Mouse (Mus musculus) left cerebral cortex, postnatal 14 days (tissue): Measurements from ENCODE around the gene Dnajb12. TPM values are rescaled to one million over a fixed set of nuclear protein-coding genes. Genes with fewer than 3 reads are reported as not detected.
"Not testable (repeated sequence)": the region's sequence is repeated elsewhere in the genome, so short reads cannot be mapped to it uniquely, and the experiment has no call there.

Experiments used
- DNase-seq, 2 experiments: peaks; one replicate each; pipeline ENCODE4 v3.0.0; 2021 to 2022; ENCODE audit warnings: low spot score in 2 of 2, mixed read lengths in 1 of 2
- intact Hi-C: fragments of 180-260 bp; cut with DNase I; formaldehyde crosslinking; loops from one replicate; pipeline ENCODE4 v1.15.1; 2025
- total RNA-seq, 2 experiments: library from RNA; stranded (reverse); gene quantifications; 2 replicates each; pipeline ENCODE4 v1.2.3; 2021

Gene Dnajb12
- total RNA-seq, 2 experiments from 2014 or later, result 46.3 to 50.6 TPM

DNA sequence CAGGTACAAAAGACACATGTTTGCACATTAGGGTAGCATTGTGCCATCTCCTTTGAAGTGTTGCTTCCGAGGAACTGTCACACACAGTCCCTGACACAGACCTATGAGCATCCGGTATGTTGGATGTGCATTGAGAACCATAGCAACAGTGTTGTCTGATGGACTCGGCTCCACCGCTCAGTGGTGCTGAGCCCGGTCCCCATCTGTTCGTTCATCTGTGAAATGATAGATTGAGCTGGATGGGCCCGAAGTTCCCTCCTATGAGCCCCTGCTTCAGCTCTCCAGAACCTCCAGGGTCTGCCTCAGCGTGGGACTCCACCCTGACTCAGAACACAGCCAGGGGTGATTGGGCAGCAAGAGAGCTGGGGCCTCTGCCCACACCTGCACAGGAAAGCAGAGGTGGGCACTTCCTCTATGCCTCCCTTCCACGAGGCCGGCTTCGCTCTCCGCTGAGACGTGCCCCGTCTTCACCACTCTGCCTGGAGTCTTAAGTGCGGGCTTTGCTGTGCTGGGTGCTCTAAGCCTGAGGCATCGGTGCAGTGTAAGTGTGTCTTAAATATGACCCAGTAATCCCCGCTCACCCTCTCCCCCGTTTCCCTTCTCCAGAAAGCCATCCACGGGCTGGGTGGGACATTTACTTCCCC is 15.0 kb upstream of the Dnajb12 start:
- intact Hi-C loops, result loop anchor here (5.0 to 10.0 kb wide), 2 partner anchors 372 to 470 kb away; partner anchors contain the start of gene Gm10273
- peak; percentile 33 to 48 for DNase-seq

DNA sequence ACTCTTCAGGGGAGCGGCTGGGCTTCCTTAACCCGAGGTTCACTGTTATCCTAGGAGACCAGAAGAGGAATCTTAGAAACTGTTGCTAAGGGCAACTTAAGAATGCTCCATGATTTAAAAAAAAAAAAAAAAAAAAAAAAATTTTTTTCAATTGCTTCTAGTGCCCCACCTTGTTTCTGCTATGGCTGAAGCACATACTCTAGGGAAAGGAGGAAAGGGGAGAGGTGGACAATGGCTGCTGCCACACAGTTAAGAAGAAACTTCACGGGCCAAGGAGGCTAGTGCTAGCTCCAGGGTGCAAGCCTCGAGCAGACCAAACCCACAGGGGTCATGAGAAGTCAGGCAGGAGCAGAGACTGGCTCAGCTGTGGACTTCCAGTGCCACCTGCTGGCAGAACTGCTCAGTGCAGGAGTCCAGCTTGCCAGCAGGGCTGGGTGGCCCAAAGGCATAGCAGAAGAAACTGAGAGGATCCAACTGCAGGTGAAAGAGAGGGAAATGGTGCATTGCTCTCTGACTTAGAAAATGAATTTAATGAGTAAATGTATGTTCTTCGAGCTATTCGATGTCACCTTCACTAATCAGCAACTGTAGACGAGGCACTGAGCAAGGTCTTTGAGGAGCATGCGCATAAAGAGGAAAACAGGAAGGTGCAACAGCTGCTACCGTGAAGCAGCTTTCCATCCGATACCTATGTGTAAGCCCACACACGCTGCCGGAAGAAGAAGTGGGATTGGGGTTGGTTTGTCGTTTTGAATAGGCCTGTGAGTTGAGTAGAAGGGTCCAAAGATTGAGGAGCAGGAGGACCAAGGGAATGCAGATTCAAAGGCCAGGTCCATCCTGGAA is 14.3 kb upstream of the Dnajb12 start:
- peak; percentile 87 to 92 for DNase-seq
- intact Hi-C loops, result loop anchor here (5.0 to 10.0 kb wide), 3 partner anchors 373 to 568 kb away; partner anchors contain the start of gene Gm10273

DNA sequence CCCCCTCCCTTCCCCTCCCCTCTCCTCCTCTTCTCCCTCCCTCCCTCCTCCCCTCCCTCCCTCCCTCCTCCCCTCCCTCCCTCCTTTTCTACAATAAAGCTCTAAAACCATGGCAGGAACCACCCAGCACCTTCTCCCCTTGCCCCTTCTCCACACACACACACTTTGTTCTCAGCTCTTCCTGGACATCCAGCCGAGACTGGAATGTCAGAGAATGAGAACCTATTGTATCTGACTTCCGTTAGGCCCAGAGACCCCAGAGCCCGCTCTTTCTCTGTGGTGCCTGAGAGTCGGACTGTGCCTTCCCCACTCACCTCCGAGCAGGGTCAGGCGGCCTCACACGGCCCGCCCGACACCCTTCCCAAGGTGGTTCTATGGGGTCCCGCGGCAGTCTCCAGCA is 11.1 kb upstream of the Dnajb12 start:
- intact Hi-C loops, result loop anchor here (5.0 to 10.0 kb wide), 2 partner anchors 473 to 571 kb away; partner anchors contain the start of gene Gm10273
- no peak for DNase-seq

DNA sequence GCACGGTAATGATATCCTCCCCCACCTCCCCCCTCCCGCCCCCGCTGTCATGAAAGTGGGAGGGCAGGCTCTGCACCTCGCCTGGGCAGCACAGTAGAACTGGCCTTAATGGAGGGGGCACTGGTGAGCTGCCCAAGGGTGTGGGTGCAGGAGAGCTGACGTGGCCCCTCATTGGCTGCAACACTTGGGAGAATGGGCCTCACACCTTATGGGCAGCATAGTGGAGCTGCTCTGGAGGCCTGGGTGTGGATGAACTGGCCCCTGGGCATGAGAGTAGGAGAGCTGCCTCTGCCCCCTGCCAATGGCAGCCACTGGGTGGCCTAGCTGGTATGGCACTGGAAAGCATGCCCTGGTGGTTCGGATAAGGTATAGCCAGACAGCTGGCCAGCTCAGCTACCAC is 9.3 kb upstream of the Dnajb12 start:
- DNase-seq, result no peak
- intact Hi-C loops, result no loop called here

- DNase-seq, intact Hi-C loops: not testable (repeated sequence)
Observed at GRCm38 (mm10) chr10:59872651-59873050, 6.7 kb upstream of the Dnajb12 start.

GRCm38 (mm10) chr10:59873206-59873605 is 6.2 kb upstream of the Dnajb12 start:
- no peak for DNase-seq
- intact Hi-C loops, result no loop called here

- intact Hi-C loops, result no loop called here
- DNase-seq, result no peak
Observed at GRCm38 (mm10) chr10:59873613-59874012, 5.7 kb upstream of the Dnajb12 start.

DNA sequence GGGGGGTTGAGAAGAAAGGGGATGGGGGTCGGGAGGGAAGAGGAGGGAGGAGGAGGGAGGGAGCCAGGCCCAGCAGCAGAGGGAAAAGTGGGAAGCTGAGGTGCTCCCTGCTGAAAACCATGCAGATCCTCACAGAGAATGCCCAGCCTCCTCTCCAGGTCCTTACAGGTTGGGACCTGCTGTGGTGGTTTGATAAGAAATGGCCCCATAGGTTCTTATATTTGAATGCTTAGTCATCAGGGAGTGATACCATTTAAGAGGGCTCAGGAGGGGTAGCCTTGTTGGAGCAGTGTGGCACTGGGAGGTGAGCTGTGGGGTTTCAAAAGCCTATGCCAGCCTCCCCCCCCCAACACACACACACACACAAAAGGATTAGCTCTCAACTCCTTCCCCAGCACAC is 4.0 kb upstream of the Dnajb12 start:
- no peak for DNase-seq
- intact Hi-C loops, result no loop called here

DNA sequence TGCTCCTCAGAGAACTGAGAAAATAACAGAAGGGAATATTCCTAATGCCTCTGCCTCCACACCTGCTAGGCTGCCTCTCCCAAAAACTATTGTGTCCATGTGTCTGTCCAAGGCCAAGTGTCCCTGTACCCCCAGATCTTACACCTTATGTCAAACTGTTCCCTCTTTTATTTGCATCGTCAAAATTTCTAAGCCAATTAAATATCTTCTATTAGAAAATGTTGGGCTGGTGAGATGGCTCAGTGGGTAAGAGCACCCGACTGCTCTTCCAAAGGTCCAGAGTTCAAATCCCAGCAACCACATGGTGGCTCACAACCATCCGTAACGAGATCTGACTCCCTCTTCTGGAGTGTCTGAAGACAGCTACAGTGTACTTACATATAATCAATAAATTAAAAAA is 2.7 kb upstream of the Dnajb12 start:
- intact Hi-C loops, DNase-seq: not testable (repeated sequence)

GRCm38 (mm10) chr10:59877421-59878117 is 1.8 kb upstream of the Dnajb12 start:
- intact Hi-C loops, result no loop called here
- DNase-seq, result no peak

- DNase-seq, result peak in 1 of 2 experiments; percentile 69
- intact Hi-C loops, result no loop called here
Observed at GRCm38 (mm10) chr10:59878823-59879222, 533 bp upstream of the Dnajb12 start.

DNA sequence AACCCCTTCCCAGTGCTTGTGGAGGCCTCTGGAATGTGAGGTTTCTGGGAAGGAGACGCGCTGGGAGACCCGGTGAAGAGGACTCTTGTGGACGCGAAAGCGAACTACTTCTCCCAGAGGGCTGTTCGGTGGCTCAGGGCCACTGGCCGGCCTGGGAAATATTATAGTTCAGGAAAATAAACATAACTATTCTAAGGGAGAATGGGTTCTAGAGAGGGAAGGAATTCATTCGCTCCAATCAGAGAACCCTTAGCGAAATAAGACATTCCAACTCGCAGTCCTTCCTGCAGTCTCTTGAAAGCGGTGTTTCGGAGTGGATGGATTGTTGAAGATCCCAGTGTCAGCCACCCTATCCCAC is 652 bp downstream of the Dnajb12 start:
- intact Hi-C loops, result no loop called here
- DNase-seq, result no peak

GRCm38 (mm10) chr10:59880837-59881236 is 1.5 kb downstream of the Dnajb12 start:
- intact Hi-C loops, result no loop called here

DNA sequence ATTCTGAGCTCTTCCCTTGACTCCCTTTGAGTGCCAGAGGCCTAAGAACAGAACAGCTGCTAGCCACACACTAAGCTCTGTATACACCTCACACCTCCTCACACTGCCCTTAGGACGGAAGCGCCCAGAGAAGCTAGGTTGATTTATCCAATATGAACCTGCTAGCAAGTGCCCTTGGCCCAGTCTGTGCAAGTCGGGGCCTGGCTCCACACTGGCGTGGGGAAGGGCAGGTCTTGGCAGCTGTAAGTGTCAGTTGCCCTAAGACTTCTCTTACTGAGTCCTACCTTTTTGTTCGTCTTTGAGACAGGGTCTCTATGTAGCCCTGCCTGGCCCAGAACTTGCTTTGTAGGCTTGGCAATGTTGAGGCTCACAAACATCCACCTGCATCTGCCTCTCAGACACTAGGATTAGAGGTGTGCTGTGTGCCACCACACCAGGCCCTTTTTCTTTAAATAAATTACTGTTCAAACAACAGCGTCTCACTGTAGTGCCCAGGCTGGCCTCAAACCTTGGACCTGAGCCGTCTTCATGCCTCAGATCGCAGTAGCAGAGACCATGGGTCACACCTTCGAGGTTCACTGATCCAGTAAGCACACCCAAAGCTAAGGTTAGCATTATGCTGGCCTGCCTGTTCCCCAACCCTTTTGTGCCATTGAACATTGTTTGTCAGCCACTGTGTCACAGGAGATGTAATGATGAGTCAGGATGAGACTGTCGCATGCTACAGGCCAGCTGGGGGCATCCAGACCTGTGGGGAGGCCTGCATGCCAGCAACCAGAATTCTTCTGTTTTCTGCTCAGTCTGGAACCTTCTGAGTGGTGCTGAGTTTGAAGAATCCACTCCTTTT is 5.2 kb downstream of the Dnajb12 start:
- DNase-seq, result no peak
- intact Hi-C loops, result no loop called here

More at GRCm38 (mm10) chr10:59880837-59881236, 1.5 kb downstream of the Dnajb12 start:
- no peak for DNase-seq

DNA sequence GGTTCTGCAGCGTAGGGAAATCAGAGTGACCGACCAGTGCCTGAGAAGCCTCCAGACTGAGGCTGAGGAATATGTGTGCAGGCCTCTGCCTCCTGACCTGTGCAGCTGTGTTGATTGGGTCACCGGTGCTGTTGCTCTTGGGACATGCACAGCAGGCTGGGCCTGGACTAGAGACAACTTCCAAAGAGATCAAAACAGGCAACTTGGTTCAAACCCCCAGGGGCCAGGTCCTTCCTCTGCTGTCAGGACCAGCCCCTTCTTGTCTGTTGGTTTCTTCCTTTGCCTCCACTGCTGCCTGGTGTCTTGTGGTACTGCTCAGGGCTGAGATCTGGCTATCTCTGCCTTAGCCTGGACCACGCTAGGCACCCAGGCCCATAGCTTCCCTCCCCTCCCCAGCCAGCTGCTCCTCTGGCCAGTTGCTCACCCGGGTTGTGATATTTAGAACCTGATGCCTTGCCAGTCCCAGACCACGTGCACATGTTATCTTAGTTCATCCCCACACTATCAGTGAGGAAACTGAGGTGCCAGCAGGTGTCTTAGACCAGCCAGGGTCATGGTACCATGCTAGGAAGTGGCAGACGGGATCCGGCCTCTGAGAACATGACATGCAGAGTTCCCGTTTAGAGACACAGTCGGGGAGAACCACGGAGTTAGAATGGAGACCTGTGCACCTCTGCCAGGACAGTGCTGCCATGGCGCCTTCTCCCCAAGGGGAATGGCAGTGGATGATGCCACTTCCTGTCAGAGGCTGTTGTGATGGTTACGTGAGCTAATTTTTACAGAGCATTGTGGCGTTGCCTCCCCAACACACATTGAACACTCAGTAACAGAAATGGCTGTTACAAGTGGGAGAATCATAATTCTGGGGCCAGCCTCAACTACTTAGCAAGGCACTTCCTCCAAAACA is 6.1 kb downstream of the Dnajb12 start:
- intact Hi-C loops, result no loop called here
- DNase-seq, result no peak

GRCm38 (mm10) chr10:59886081-59886466 is 6.7 kb downstream of the Dnajb12 start:
- DNase-seq, result no peak
- intact Hi-C loops, result no loop called here

GRCm38 (mm10) chr10:59887432-59887831 is 8.1 kb downstream of the Dnajb12 start:
- intact Hi-C loops, result no loop called here
- no peak for DNase-seq

DNA sequence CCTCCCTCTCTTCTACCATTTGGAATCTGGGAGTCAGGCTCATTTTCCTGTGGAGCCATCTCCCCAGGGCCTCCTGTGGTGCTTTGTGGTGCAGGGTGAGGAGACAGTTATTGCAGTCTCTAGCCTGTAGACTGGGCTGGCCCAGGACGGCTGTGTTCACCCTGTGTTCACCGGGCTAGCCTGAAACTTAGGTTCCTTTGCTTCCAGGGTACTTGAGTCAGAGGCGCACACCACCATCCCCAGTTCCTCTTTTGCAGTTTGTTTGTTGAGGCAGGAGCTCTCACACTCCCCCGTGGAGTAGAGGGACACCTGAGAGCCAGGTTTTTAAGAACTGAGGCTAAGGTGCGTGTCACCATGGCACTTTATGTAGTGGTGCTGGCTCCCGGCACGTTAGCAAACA is 10.0 kb downstream of the Dnajb12 start:
- DNase-seq, result no peak
- intact Hi-C loops, result no loop called here
